Mouse (Mus musculus) hindbrain, embryonic 11.5 days (tissue): ENCODE data around the gene Tnk1. TPM values are rescaled to one million over a fixed set of nuclear protein-coding genes. Genes with fewer than 3 reads are reported as not detected.

ENCODE experiments used
- ATAC-seq: fragments of 200-750 bp; cut with Nextera tagmentation; 2 replicates; pipeline ENCODE4 v1.8.0; 2017; ENCODE audit warnings: mild to moderate bottlenecking, moderate TSS enrichment, moderate library complexity; ENCODE audit not compliant: low FRiP score
- DNase-seq: peaks from one replicate; pipeline ENCODE4 v3.0.0-alpha.2; 2015; ENCODE audit warnings: low spot score
- H3K27ac ChIP-seq: fragments of 300-500 bp; sonication (generic); 2 replicates; pipeline ENCODE4 v1.5.1; 2014; ENCODE audit warnings: mild to moderate bottlenecking, low read depth, low read length
- H3K27me3 ChIP-seq: fragments of 300-500 bp; sonication (generic); 2 replicates; pipeline ENCODE4 v1.6.1; 2014; ENCODE audit warnings: mild to moderate bottlenecking, low read length, moderate library complexity, mixed read lengths; ENCODE audit not compliant: control insufficient read depth, insufficient read depth
- H3K36me3 ChIP-seq: fragments of 300-500 bp; sonication (generic); 2 replicates; pipeline ENCODE4 v1.6.1; 2014; ENCODE audit warnings: mild to moderate bottlenecking, low read length, moderate library complexity, mixed read lengths; ENCODE audit not compliant: control insufficient read depth, insufficient read depth
- H3K4me1 ChIP-seq: fragments of 300-500 bp; sonication (generic); replicated peaks from 2 replicates; pipeline ENCODE4 v1.6.1; 2014; ENCODE audit warnings: low read length, mixed read lengths; ENCODE audit not compliant: control insufficient read depth, insufficient read depth
- H3K4me2 ChIP-seq: fragments of 300-500 bp; sonication (generic); replicated peaks from 2 replicates; pipeline ENCODE4 v1.6.1; 2014; ENCODE audit warnings: mild to moderate bottlenecking, low read depth, low read length
- H3K4me3 ChIP-seq: fragments of 300-500 bp; sonication (generic); 2 replicates; pipeline ENCODE4 v1.5.1; 2014; ENCODE audit warnings: low read depth, low read length
- H3K9ac ChIP-seq: fragments of 300-500 bp; sonication (generic); 2 replicates; pipeline ENCODE4 v1.6.1; 2014; ENCODE audit warnings: low read depth, low read length
- H3K9me3 ChIP-seq: fragments of 300-500 bp; sonication (generic); 2 replicates; pipeline ENCODE4 v1.6.1; 2016; ENCODE audit warnings: low read length; ENCODE audit not compliant: control insufficient read depth
- WGBS: fragments of 180-500 bp; shearing (Covaris S2); extraction: QIAGEN DNeasy Blood & Tissue Kit; methylation state at CpG from one replicate; pipeline ENCODE4 v1.1.7; 2014; 5-methylcytosine and 5-hydroxymethylcytosine counted together
- polyA plus RNA-seq: library from polyadenylated mRNA; unstranded; fragments of >200 nt; fragmentation: Nextera tagmentation; extraction: Ambion mirVana; gene quantifications from 2 replicates; pipeline ENCODE4 v1.2.1, GENCODE M21; 2014

The Tnk1 gene
- polyA plus RNA-seq, 1 experiment from 2014 or later = 0.52 TPM

GRCm38 (mm10) chr11:69804972-69805909 is 53.3 kb downstream of the Tnk1 start, which contains the start of gene Tmem102:
Gene Tmem102, minus strand, starts transcription at chr11:69805624.
- Histone ChIP-seq H3K27me3 (peaks cover 51% of the 10 kb centered on the region), H3K9ac (no peak within 1 kb of the TSS), H3K4me2 (peak within 1 kb of the TSS; percentile 22), H3K9me3 (no peaks in the 10 kb centered on the region), H3K4me3 (0 out of 2 replicates have a peak within 1 kb of the TSS, but pooled peaks have one; percentile 11), H3K27ac (no peak within 1 kb of the TSS), H3K4me1 (peaks cover 13% of the 10 kb centered on the region), H3K36me3 (no peaks in the 10 kb centered on the region)
- DNase-seq (peak; percentile 22), ATAC-seq (no peak)
- WGBS = 5% methylated on average over 29 of the region's 29 CpGs

DNA sequence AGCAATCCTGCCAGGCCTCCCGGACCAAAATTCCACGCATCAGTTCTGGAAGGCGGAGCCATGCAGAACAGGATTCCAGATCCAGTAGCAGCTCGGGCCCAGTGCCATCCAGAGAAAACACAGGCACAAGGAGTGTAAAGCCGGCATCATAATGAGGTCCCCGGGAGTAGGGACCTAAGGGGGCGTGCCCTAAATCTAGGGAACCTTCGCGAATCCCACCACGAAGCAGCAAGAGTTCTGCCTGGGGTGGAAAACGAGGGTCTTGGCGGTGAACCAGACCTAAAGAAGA is 53.9 kb downstream of the Tnk1 start:
- no peak for DNase-seq
- no peaks in the 10 kb centered on the region for H3K9me3 ChIP-seq
- no peak overlapping the region for H3K27ac ChIP-seq
- ATAC-seq = no peak
- H3K9ac ChIP-seq = no peak overlapping the region
- peaks cover 13% of the 10 kb centered on the region for H3K4me1 ChIP-seq
- no peaks in the 10 kb centered on the region for H3K36me3 ChIP-seq
- peaks cover 53% of the 10 kb centered on the region for H3K27me3 ChIP-seq
- 0 out of 2 replicates have a peak overlapping the region, but pooled peaks have one; percentile 11 for H3K4me3 ChIP-seq
- WGBS = 5% methylated on average over 12 of the region's 12 CpGs
- H3K4me2 ChIP-seq = no peak overlapping the region; the same call in 1 of the 2 replicates

GRCm38 (mm10) chr11:69803786-69804651 is 54.5 kb downstream of the Tnk1 start:
- Histone ChIP-seq H3K9ac (peak overlapping the region; percentile 49; the same call in 1 of the 2 replicates), H3K4me3 (peak overlapping the region; percentile 54), H3K4me1 (peaks cover 17% of the 10 kb centered on the region), H3K4me2 (peak overlapping the region; percentile 73), H3K27ac (0 out of 2 replicates have a peak overlapping the region, but pooled peaks have one; percentile 47), H3K36me3 (no peaks in the 10 kb centered on the region), H3K27me3 (peaks cover 53% of the 10 kb centered on the region), H3K9me3 (no peaks in the 10 kb centered on the region)
- ATAC-seq = peak; percentile 31; the same call in 1 of the 2 replicates
- 2% methylated on average over 58 of the region's 60 CpGs for WGBS
- DNase-seq = peak; percentile 82

- ATAC-seq (0 out of 2 replicates have a peak, but pooled peaks have one; percentile 5), DNase-seq (no peak)
- 2% methylated on average over 12 of the region's 12 CpGs for WGBS
- Histone ChIP-seq H3K36me3 (no peaks in the 10 kb centered on the region), H3K9me3 (no peaks in the 10 kb centered on the region), H3K9ac (peak overlapping the region; percentile 49; the same call in 1 of the 2 replicates), H3K4me3 (peak overlapping the region; percentile 54), H3K4me1 (peaks cover 17% of the 10 kb centered on the region), H3K27me3 (peaks cover 53% of the 10 kb centered on the region), H3K4me2 (peak overlapping the region; percentile 73), H3K27ac (0 out of 2 replicates have a peak overlapping the region, but pooled peaks have one; percentile 47)
Observed at GRCm38 (mm10) chr11:69803328-69803727, 55.2 kb downstream of the Tnk1 start.

DNA sequence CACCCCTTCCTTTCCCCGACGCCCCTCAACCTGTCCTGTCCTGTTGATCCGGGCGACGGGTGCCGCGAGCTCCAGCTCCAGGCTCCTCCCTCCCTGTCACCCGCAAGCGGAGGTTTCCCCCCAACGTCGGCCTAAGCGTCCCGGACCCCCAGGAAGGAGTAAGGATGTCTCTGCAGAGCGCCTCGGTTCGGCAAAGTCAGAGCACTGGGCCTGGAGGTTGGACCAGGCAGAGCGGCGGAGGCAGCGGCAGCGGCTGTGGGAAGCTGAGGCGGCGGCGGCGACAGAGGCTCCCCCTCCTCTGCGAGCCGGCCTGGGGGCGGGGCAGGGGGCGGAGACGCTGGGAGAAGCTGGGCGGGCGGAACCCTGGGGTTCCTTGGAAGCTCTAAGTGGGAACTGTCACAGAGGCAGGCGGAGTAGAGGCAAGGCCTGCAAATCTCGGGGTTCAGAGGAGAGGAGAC is 55.9 kb downstream of the Tnk1 start:
- 0 out of 2 replicates have a peak overlapping the region, but pooled peaks have one; percentile 24 for H3K27ac ChIP-seq
- H3K4me2 ChIP-seq = peak overlapping the region; percentile 73
- DNase-seq (peak; percentile 85), ATAC-seq (no peak)
- H3K9ac ChIP-seq = peak overlapping the region; percentile 52
- peaks cover 57% of the 10 kb centered on the region for H3K27me3 ChIP-seq
- H3K4me1 ChIP-seq = peaks cover 17% of the 10 kb centered on the region
- H3K4me3 ChIP-seq = peak overlapping the region; percentile 54
- under 1% methylated on average over 31 of the region's 33 CpGs for WGBS
- no peaks in the 10 kb centered on the region for H3K9me3 ChIP-seq
- no peaks in the 10 kb centered on the region for H3K36me3 ChIP-seq

DNA sequence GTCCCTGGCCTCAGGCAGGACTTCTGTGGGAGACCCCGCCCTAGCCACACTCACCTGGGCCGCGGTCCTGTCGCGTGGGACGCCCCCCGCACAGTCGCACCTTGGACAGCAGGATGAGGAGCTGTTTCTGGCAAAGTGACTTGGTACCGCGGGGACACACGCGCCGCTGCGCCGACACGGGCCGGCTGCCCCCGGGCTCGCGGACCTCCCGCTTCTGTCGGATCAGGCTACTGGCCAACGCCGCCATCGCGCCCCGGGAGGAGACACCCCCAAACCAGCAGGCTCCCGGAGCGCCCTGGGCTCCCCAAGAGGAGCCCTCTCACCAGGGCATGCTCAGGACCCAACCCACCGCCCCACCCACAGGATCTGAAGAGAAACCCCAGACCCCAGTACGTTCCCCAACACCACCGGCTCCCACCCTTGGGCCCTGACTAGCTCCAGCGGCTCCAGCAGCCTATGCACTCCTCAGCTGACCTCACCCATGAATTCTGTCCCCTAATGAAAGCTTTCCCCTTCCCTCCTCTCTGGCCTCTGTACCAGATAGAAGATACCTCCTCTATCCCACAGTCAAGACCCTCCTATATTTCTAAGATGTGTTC is 57.1 kb downstream of the Tnk1 start, which contains the start of gene Fgf11:
Fgf11 (minus strand) TSS at position 479 of the 599 bp plus-strand sequence.
- no peak for ATAC-seq
- WGBS = under 1% methylated on average over 31 of the region's 33 CpGs
- peak within 1 kb of the TSS; percentile 72 for H3K9ac ChIP-seq
- H3K27me3 ChIP-seq = peaks cover 54% of the 10 kb centered on the region
- peak within 1 kb of the TSS; percentile 89 for H3K27ac ChIP-seq
- DNase-seq = peak; percentile 35
- peak within 1 kb of the TSS; percentile 73 for H3K4me2 ChIP-seq
- peaks cover 17% of the 10 kb centered on the region for H3K4me1 ChIP-seq
- H3K36me3 ChIP-seq = no peaks in the 10 kb centered on the region
- peak within 1 kb of the TSS; percentile 54 for H3K4me3 ChIP-seq
- H3K9me3 ChIP-seq = no peaks in the 10 kb centered on the region
